Mouse (Mus musculus) E14TG2a.4 (cell line): ENCODE data around the gene Tiam2.

ENCODE experiments used
- CTCF ChIP-seq: conservative IDR thresholded peaks from 2 replicates; pipeline ENCODE4 v1.5.1; 2014; ENCODE audit warnings: low read length
- NANOG ChIP-seq: IDR thresholded peaks from 2 replicates; pipeline ENCODE4 v1.6.1; 2014; ENCODE audit warnings: borderline replicate concordance, low read length, mixed read lengths
- POU5F1 ChIP-seq: IDR thresholded peaks from 2 replicates; pipeline ENCODE4 v1.6.1; 2014; ENCODE audit warnings: low read length, borderline replicate concordance

DNA sequence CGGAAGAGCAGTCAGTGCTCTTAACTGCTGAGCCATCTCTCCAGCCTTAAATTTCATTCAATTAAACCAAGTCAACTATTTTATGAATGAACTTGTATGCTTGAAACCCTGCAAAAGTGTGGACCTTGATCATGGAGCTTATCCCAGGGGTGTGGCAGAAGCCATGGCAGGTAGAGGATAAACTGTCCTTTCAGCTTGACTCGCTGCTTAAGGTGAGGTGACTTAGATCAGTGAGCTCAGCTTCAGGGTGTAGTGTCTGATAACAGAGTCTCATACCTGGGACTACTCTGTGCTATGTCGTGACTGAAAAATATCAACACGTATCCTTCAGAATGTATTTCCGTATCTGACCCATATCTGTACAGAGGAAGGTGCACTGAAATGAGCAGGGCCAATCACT, 194.0 kb downstream of the Tiam2 start:
- no peak for TF ChIP-seq CTCF
- no peak for TF ChIP-seq NANOG
- no peak for TF ChIP-seq POU5F1
